ENCODE assay signal across 8 mouse cellular contexts in the genomic region with DNA sequence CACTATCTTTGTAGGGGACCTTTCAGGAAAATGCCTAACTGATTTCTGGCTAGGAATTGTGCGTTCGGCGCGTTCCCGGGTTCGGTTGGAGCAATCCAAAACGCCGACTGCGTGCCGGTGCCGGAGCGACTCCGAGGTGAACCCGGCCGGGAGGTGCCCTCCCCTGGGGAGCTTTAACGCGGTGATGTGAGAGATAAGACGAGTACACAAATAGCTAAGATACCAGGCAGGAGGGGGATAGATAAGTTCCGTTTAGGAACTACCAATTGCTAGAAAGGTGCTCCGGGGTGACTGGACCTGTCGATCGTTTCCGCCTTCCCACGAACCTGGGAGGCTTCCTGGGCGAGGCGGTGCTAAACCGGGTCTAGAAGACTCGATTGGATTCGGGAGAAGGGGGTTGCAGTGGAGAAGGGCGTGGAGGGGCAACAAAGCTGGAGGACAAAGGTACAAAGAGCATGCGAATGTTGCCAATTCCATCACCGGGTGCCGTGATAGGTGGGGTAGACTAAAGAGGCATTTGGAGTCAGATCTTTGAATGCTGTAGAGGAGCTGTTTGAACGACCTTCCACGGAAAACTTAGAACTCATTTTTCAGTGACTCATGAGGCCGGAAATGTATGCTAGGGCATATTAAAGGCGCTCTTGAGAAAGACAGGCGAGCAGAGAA. TPM values are rescaled to one million over a fixed set of nuclear protein-coding genes. Genes with fewer than 3 reads are reported as not detected.
DNase-seq lines count a peak whose midpoint lies in the region; ATAC-seq and TF ChIP-seq lines count a peak whose summit lies in the region.

No protein-coding gene starts in this region.

- WGBS in embryonic facial prominence, embryonic 15.5 days = under 1% methylated on average over 38 of the region's 38 CpGs
- WGBS in heart, embryonic 13.5 days = under 1% methylated on average over 38 of the region's 38 CpGs
- WGBS in kidney, embryonic 16.5 days = under 1% methylated on average over 38 of the region's 38 CpGs
- under 1% methylated on average over 38 of the region's 38 CpGs for WGBS in lung, embryonic 16.5 days
- WGBS in olfactory bulb, adult 2 months = under 1% methylated on average over 38 of the region's 38 CpGs

- peak overlapping the region; percentile 82 to 86 for H3K4me3 ChIP-seq in ES-E14 (ENCODE audit: insufficient read depth in 1 of 2, low read depth in 1 of 2, low read length in 2 of 2, poor library complexity in 1 of 2, severe bottlenecking in 1 of 2)
- H3K4me3 ChIP-seq in embryonic facial prominence, embryonic 15.5 days (replicated peaks) = peak overlapping the region; percentile 99
- peak overlapping the region; percentile 99 for H3K4me3 ChIP-seq in heart, embryonic 13.5 days
- H3K4me3 ChIP-seq in kidney, embryonic 16.5 days (ENCODE audit: low read length) = peak overlapping the region; percentile 74
- peak overlapping the region; percentile 99 for H3K4me3 ChIP-seq in lung, embryonic 16.5 days (ENCODE audit: low read length)
- peak overlapping the region; percentile 99 for H3K4me3 ChIP-seq in olfactory bulb, adult 2 months (ENCODE audit: insufficient read depth, low read depth, low read length)

- H3K9me3 ChIP-seq in ES-E14 (ENCODE audit: control insufficient read depth, insufficient read depth, low read depth, low read length) = no peaks in the 10 kb centered on the region
- H3K9me3 ChIP-seq in embryonic facial prominence, embryonic 15.5 days (replicated peaks) = no peaks in the 10 kb centered on the region
- H3K9me3 ChIP-seq in heart, embryonic 13.5 days = no peaks in the 10 kb centered on the region
- no peaks in the 10 kb centered on the region for H3K9me3 ChIP-seq in kidney, embryonic 16.5 days (ENCODE audit: low read length)
- H3K9me3 ChIP-seq in lung, embryonic 16.5 days (ENCODE audit: control insufficient read depth, low read length) = no peaks in the 10 kb centered on the region

- peaks cover 0 to 2% of the 10 kb centered on the region in 2 experiments; a peak in 1 of 4 replicates for H3K4me1 ChIP-seq in ES-E14 (ENCODE audit: control insufficient read depth in 2 of 2, insufficient read depth in 2 of 2, low read length in 2 of 2, poor library complexity in 1 of 2)
- peaks cover 8% of the 10 kb centered on the region; the same call in 1 of the 2 replicates for H3K4me1 ChIP-seq in embryonic facial prominence, embryonic 15.5 days
- H3K4me1 ChIP-seq in heart, embryonic 13.5 days = peaks cover 32% of the 10 kb centered on the region
- H3K4me1 ChIP-seq in kidney, embryonic 16.5 days (ENCODE audit: insufficient read depth, low read length) = peaks cover 14% of the 10 kb centered on the region
- peaks cover 3% of the 10 kb centered on the region for H3K4me1 ChIP-seq in lung, embryonic 16.5 days (replicated peaks; ENCODE audit: control insufficient read depth, insufficient read depth, low read length)
- H3K4me1 ChIP-seq in olfactory bulb, adult 2 months (ENCODE audit: control insufficient read depth, insufficient read depth, low read length) = peaks cover 5% of the 10 kb centered on the region; the same call in 1 of the 2 replicates

- in situ Hi-C loops in ES-E14 (cut with MboI; ENCODE audit: low sequenced_read_pairs in 2 of 2, unreplicated experiment in 2 of 2) = no loop called here

- peak overlapping the region; percentile 33; the same call in 1 of the 2 replicates for H3K27ac ChIP-seq in ES-E14 (ENCODE audit: insufficient read depth, low read depth, low read length, poor library complexity, severe bottlenecking)
- peak overlapping the region; percentile 93 for H3K27ac ChIP-seq in embryonic facial prominence, embryonic 15.5 days (replicated peaks)
- H3K27ac ChIP-seq in heart, embryonic 13.5 days (replicated peaks) = peak overlapping the region; percentile 97
- peak overlapping the region; percentile 94 for H3K27ac ChIP-seq in kidney, embryonic 16.5 days (ENCODE audit: low read length)
- H3K27ac ChIP-seq in lung, embryonic 16.5 days (ENCODE audit: low read length) = peak overlapping the region; percentile 94
- peak overlapping the region; percentile 5; the same call in 1 of the 2 replicates for H3K27ac ChIP-seq in olfactory bulb, adult 2 months (ENCODE audit: insufficient read depth, low read depth, low read length)

- H3K4me2 ChIP-seq in embryonic facial prominence, embryonic 15.5 days (replicated peaks) = peak overlapping the region; percentile 76
- peak overlapping the region; percentile 84 for H3K4me2 ChIP-seq in heart, embryonic 13.5 days
- peak overlapping the region; percentile 67 for H3K4me2 ChIP-seq in kidney, embryonic 16.5 days (replicated peaks; ENCODE audit: low read depth, low read length)
- H3K4me2 ChIP-seq in lung, embryonic 16.5 days (ENCODE audit: low read depth, low read length) = peak overlapping the region; percentile 85

- DNase-seq in ES-E14 (ENCODE audit: low read depth, low spot score) = peak; percentile 68
- peak; percentile 67 for DNase-seq in adrenal gland, postnatal 14 days
- peak; percentile 20 for DNase-seq in urinary bladder, postnatal 10 days (ENCODE audit: low spot score)

- H3K9ac ChIP-seq in ES-E14 (ENCODE audit: insufficient read depth, low read depth, low read length, poor library complexity, severe bottlenecking) = peak overlapping the region; percentile 88
- peak overlapping the region; percentile 88 for H3K9ac ChIP-seq in embryonic facial prominence, embryonic 15.5 days
- H3K9ac ChIP-seq in heart, embryonic 13.5 days = peak overlapping the region; percentile 99
- H3K9ac ChIP-seq in kidney, embryonic 16.5 days (replicated peaks; ENCODE audit: low read length) = peak overlapping the region; percentile 95
- H3K9ac ChIP-seq in lung, embryonic 16.5 days (ENCODE audit: low read length) = peak overlapping the region; percentile 98

- no peak for ATAC-seq in embryonic facial prominence, embryonic 15.5 days (ENCODE audit: insufficient number of reproducible peaks, low FRiP score, low TSS enrichment, low read depth)
- no peak; the same call in 1 of the 2 replicates for ATAC-seq in heart, embryonic 13.5 days (ENCODE audit: extremely low read depth, insufficient number of reproducible peaks, low FRiP score, low TSS enrichment)
- ATAC-seq in kidney, embryonic 16.5 days (ENCODE audit: low FRiP score, low TSS enrichment) = peak; percentile 11; the same call in 1 of the 2 replicates
- ATAC-seq in lung, embryonic 16.5 days (ENCODE audit: low read depth) = peak; percentile 26; the same call in 1 of the 2 replicates

- H3K27me3 ChIP-seq in embryonic facial prominence, embryonic 15.5 days = no peaks in the 10 kb centered on the region
- no peaks in the 10 kb centered on the region for H3K27me3 ChIP-seq in heart, embryonic 13.5 days (replicated peaks)
- H3K27me3 ChIP-seq in kidney, embryonic 16.5 days (ENCODE audit: insufficient read depth, low read length) = no peaks in the 10 kb centered on the region
- no peaks in the 10 kb centered on the region for H3K27me3 ChIP-seq in lung, embryonic 16.5 days (ENCODE audit: control insufficient read depth, insufficient read depth, low read depth, low read length)

- no peak for TF ChIP-seq POLR2A in olfactory bulb, adult 2 months (IDR thresholded peaks at IDR 0.05; ENCODE audit: insufficient read depth, low read depth, low read length)

- TF ChIP-seq CTCF in olfactory bulb, adult 2 months (IDR thresholded peaks at IDR 0.05; ENCODE audit: insufficient read depth, low read depth, low read length) = no peak

- H3K36me3 ChIP-seq in ES-E14 (ENCODE audit: control insufficient read depth, insufficient read depth, low read length, poor library complexity, severe bottlenecking) = peaks cover 2% of the 10 kb centered on the region; the same call in 1 of the 2 replicates
- no peaks in the 10 kb centered on the region for H3K36me3 ChIP-seq in embryonic facial prominence, embryonic 15.5 days
- H3K36me3 ChIP-seq in heart, embryonic 13.5 days = peaks cover 12% of the 10 kb centered on the region
- H3K36me3 ChIP-seq in kidney, embryonic 16.5 days (ENCODE audit: insufficient read depth, low read length) = no peaks in the 10 kb centered on the region
- H3K36me3 ChIP-seq in lung, embryonic 16.5 days (ENCODE audit: control insufficient read depth, insufficient read depth, low read length) = no peaks in the 10 kb centered on the region

TF ChIP-seq in ES-E14, 5 proteins besides CTCF, POLR2A, EP300 and RAD21:
- no peak for TF ChIP-seq HCFC1 (IDR thresholded peaks at IDR 0.05; ENCODE audit: borderline replicate concordance, insufficient read depth, low read length)
- TF ChIP-seq ZC3H11A (IDR thresholded peaks at IDR 0.05; ENCODE audit: borderline replicate concordance, low read depth, low read length) = no peak
- TF ChIP-seq ZNF384 (IDR thresholded peaks at IDR 0.05; ENCODE audit: low read depth, low read length) = no peak
- no peak for TF ChIP-seq CHD2 (IDR thresholded peaks at IDR 0.05; ENCODE audit: low read depth, low read length)
- TF ChIP-seq MAFK (IDR thresholded peaks at IDR 0.05; ENCODE audit: insufficient read depth, low read depth, low read length) = no peak

RNA-seq across cellular contexts. Expression of a gene that starts 1.0 kb away (rescaled TPM):
- 43.2 and 51.9 TPM in 2 replicates for total RNA-seq in ES-E14 (2012; rRNA removed)
- total RNA-seq in adrenal gland, postnatal 14 days (2021) = 115 and 132 TPM in 2 replicates
- 30.3 and 31.3 TPM in 2 replicates for polyA plus RNA-seq in embryonic facial prominence, embryonic 15.5 days (2015; fragmentation: Nextera tagmentation; extraction: Ambion mirVana)
- polyA plus RNA-seq in heart, embryonic 13.5 days (2015; fragmentation: Nextera tagmentation; extraction: Ambion mirVana) = 20.6 and 20.8 TPM in 2 replicates
- 26.2 and 26.9 TPM in 2 replicates for polyA plus RNA-seq in kidney, embryonic 16.5 days (2015; fragmentation: Nextera tagmentation; extraction: Ambion mirVana)
- 26.3 TPM in 2 replicates for polyA plus RNA-seq in lung, embryonic 16.5 days (2015; fragmentation: Nextera tagmentation; extraction: Ambion mirVana)
- 256 TPM in 1 of 2 replicates, not detected in the other for polyA plus RNA-seq in olfactory bulb, adult 2 months (2012; ENCODE audit: insufficient read depth, insufficient read length, low replicate concordance, missing spikeins)

RNA-seq across cellular contexts. Expression of a gene that starts 15.8 kb away (rescaled TPM):
- 0.63 and 0.76 TPM in 2 replicates for total RNA-seq in ES-E14 (2012; rRNA removed)
- total RNA-seq in adrenal gland, postnatal 14 days (2021) = 0.59 and 3.8 TPM in 2 replicates
- polyA plus RNA-seq in embryonic facial prominence, embryonic 15.5 days (2015; fragmentation: Nextera tagmentation; extraction: Ambion mirVana) = 1.6 and 1.7 TPM in 2 replicates
- 1.3 and 1.6 TPM in 2 replicates for polyA plus RNA-seq in heart, embryonic 13.5 days (2015; fragmentation: Nextera tagmentation; extraction: Ambion mirVana)
- 0.68 and 1.3 TPM in 2 replicates for polyA plus RNA-seq in kidney, embryonic 16.5 days (2015; fragmentation: Nextera tagmentation; extraction: Ambion mirVana)
- polyA plus RNA-seq in lung, embryonic 16.5 days (2015; fragmentation: Nextera tagmentation; extraction: Ambion mirVana) = 1.3 and 1.5 TPM in 2 replicates
- not detected in 2 replicates for polyA plus RNA-seq in olfactory bulb, adult 2 months (2012; ENCODE audit: insufficient read depth, insufficient read length, low replicate concordance, missing spikeins)

Comparison
In these comparisons a context has a peak if more than half of its experiments do, and no peak if none do; other contexts are left out.
1. H3K27ac ChIP-seq: peak in every context shown above with its lines; median percentile 97 in heart, embryonic 13.5 days; 94 in kidney, embryonic 16.5 days; 94 in lung, embryonic 16.5 days; 93 in embryonic facial prominence, embryonic 15.5 days; 33 in ES-E14; 5 in olfactory bulb, adult 2 months.
2. ATAC-seq: peak in kidney, embryonic 16.5 days (single experiment) and lung, embryonic 16.5 days (single experiment); none in embryonic facial prominence, embryonic 15.5 days (single experiment) and heart, embryonic 13.5 days (single experiment).
3. Peak in every context shown above with its lines, with median percentiles within 50 percentile points of each other: DNase-seq, H3K4me3 ChIP-seq, H3K9ac ChIP-seq and H3K4me2 ChIP-seq.